Mouse (Mus musculus) heart, postnatal 14 days (tissue): ENCODE measurements around the gene Sox5. TPM values are rescaled to one million over a fixed set of nuclear protein-coding genes. Genes with fewer than 3 reads are reported as not detected.

ENCODE experiments used
- DNase-seq, 2 experiments: peaks; one replicate each; pipeline ENCODE4 v3.0.0; 2021 to 2022
- intact Hi-C: fragments of 180-260 bp; cut with DNase I; formaldehyde crosslinking; loops from one replicate; pipeline ENCODE4 v1.15.1; 2025
- total RNA-seq, 2 experiments: library from RNA; stranded (reverse); gene quantifications; 2 replicates each; pipeline ENCODE4 v1.2.3; 2021

Sox5 gene
- total RNA-seq, 2 experiments from 2014 or later, result 3.9 to 4.7 TPM

GRCm38 (mm10) chr6:144610878-144611277 lies 170.9 kb downstream of the Sox5 start:
- intact Hi-C loops, result no loop called here
- no peak for DNase-seq

- DNase-seq, result no peak
Observed at GRCm38 (mm10) chr6:144602883-144603282, 178.9 kb downstream of the Sox5 start.

GRCm38 (mm10) chr6:144600351-144600750 lies 181.4 kb downstream of the Sox5 start:
- no peak for DNase-seq
- intact Hi-C loops, result no loop called here

More at GRCm38 (mm10) chr6:144602883-144603282, 178.9 kb downstream of the Sox5 start:
- intact Hi-C loops, result no loop called here

- DNase-seq, result no peak
- intact Hi-C loops, result no loop called here
Observed at GRCm38 (mm10) chr6:144598324-144598973, 183.3 kb downstream of the Sox5 start.

- intact Hi-C loops, result no loop called here
Observed at GRCm38 (mm10) chr6:144596536-144597210, 185.1 kb downstream of the Sox5 start.

GRCm38 (mm10) chr6:144584854-144585253 lies 196.9 kb downstream of the Sox5 start:
- intact Hi-C loops, result no loop called here
- DNase-seq, result no peak

More at GRCm38 (mm10) chr6:144596536-144597210, 185.1 kb downstream of the Sox5 start:
- no peak for DNase-seq

- intact Hi-C loops, result no loop called here
- DNase-seq, result no peak
Observed at GRCm38 (mm10) chr6:144584074-144584840, 197.5 kb downstream of the Sox5 start.

GRCm38 (mm10) chr6:144579301-144579700 lies 202.5 kb downstream of the Sox5 start:
- intact Hi-C loops, result no loop called here
- no peak for DNase-seq

- intact Hi-C loops, result no loop called here
- DNase-seq, result peak in 1 of 2 experiments; percentile 7
Observed at GRCm38 (mm10) chr6:144570850-144571249, 210.9 kb downstream of the Sox5 start.

GRCm38 (mm10) chr6:144565827-144566226 lies 215.9 kb downstream of the Sox5 start:
- DNase-seq, result no peak
- intact Hi-C loops, result no loop called here

- intact Hi-C loops, result no loop called here
Observed at GRCm38 (mm10) chr6:144561718-144562117, 220.1 kb downstream of the Sox5 start.

GRCm38 (mm10) chr6:144560211-144560610 lies 221.6 kb downstream of the Sox5 start:
- DNase-seq, result no peak
- intact Hi-C loops, result no loop called here

More at GRCm38 (mm10) chr6:144561718-144562117, 220.1 kb downstream of the Sox5 start:
- no peak for DNase-seq

- intact Hi-C loops, result no loop called here
- no peak for DNase-seq
Observed at GRCm38 (mm10) chr6:144553476-144553875, 228.3 kb downstream of the Sox5 start.

GRCm38 (mm10) chr6:144548991-144549390 lies 232.8 kb downstream of the Sox5 start:
- intact Hi-C loops, result no loop called here
- no peak for DNase-seq

- intact Hi-C loops, result no loop called here
- no peak for DNase-seq
Observed at GRCm38 (mm10) chr6:144547141-144547540, 234.6 kb downstream of the Sox5 start.

- intact Hi-C loops, result no loop called here
- DNase-seq, result no peak
Observed at GRCm38 (mm10) chr6:144545549-144545948, 236.2 kb downstream of the Sox5 start.

GRCm38 (mm10) chr6:144541316-144541715 lies 240.5 kb downstream of the Sox5 start:
- intact Hi-C loops, result no loop called here
- DNase-seq, result no peak

- intact Hi-C loops, result no loop called here
- no peak for DNase-seq
Observed at GRCm38 (mm10) chr6:144539439-144540192, 242.2 kb downstream of the Sox5 start.

- no peak for DNase-seq
- intact Hi-C loops, result no loop called here
Observed at GRCm38 (mm10) chr6:144523479-144523878, 258.3 kb downstream of the Sox5 start.

GRCm38 (mm10) chr6:144518811-144519210 lies 263.0 kb downstream of the Sox5 start:
- intact Hi-C loops, result no loop called here
- no peak for DNase-seq

GRCm38 (mm10) chr6:144515905-144516304 lies 265.9 kb downstream of the Sox5 start:
- intact Hi-C loops, result no loop called here
- no peak for DNase-seq
